Mouse (Mus musculus): ENCODE data around the gene Rabif. TPM values are rescaled to one million over a fixed set of nuclear protein-coding genes. Genes with fewer than 3 reads are reported as not detected.
"Not testable (repeated sequence)": the region's sequence is repeated elsewhere in the genome, so short reads cannot be mapped to it uniquely, and the experiment has no call there.

Rabif gene
- polyA plus RNA-seq (2012; fragmentation: generic; extraction: Trizol) = 13.4 TPM

DNA sequence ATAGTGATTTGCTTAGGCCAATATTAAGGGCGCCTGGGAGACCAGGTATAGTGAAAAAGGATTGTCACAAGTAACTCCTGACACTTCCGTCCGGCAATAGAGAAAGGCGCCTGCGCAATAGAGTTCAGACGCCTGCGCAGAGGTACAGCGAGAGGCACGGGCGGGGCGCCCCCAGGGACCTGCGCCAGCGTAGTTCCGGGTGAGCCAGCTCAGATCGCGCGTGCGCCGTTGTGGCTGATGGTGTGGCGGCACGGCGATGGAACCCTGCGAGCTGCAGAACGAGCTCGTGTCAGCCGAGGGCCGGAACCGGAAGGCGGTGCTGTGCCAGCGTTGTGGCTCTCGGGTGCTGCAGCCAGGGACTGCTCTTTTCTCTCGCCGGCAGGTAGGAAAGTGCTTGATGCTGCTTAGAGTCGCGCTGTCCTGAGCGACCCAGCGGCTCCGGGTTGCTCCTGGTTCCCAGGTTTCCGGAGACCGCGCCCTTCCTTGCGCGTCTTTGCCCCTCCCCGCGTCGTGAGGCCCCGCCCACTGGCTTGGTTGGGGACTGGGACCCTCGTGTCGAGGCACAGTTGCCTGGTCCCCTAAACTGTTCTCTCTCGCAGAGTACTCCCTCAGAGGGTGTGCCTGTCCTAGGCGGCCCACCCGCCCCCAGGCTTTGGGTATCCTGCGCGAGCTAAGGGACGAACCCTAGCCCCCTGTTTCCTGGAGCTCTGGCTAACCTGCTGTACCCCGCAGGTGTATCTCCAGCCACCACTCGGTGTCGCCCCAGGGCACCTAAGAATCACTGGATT is at the start of gene Rabif:
Gene Rabif (plus strand): TSS at position 221 of the 788 bp plus-strand sequence.
- Histone ChIP-seq H3K4me3 (peak within 1 kb of the TSS; percentile 72), H3K4me2 (ENCODE audit: low read depth) (peak within 1 kb of the TSS; percentile 95), H3K36me3 (ENCODE audit: control insufficient read depth, insufficient read depth) (peaks cover 10% of the 10 kb centered on the region), H3K79me2 (ENCODE audit: control insufficient read depth, insufficient read depth) (peaks cover 24% of the 10 kb centered on the region), H3K27me3 (ENCODE audit: control insufficient read depth, insufficient read depth, insufficient read length) (no peaks in the 10 kb centered on the region), H3ac (ENCODE audit: control insufficient read depth, insufficient read length) (peak within 1 kb of the TSS; percentile 40)
- TF ChIP-seq SRF (IDR thresholded peaks at IDR 0.05; ENCODE audit: control insufficient read depth, insufficient read length, low read depth) = peak; percentile 35
- TF ChIP-seq POLR2A (IDR thresholded peaks at IDR 0.05; ENCODE audit: insufficient read length, low read depth) = peak; percentile 100
- TF ChIP-seq POLR2AphosphoS2 (IDR thresholded peaks at IDR 0.05; ENCODE audit: insufficient read length, low read depth) = peak; percentile 98
- no peak for TF ChIP-seq E2F4 (IDR thresholded peaks at IDR 0.05; ENCODE audit: insufficient read depth)
- no peak for TF ChIP-seq MAX (IDR thresholded peaks at IDR 0.05; ENCODE audit: low read depth)
- no peak for TF ChIP-seq MYOG (IDR thresholded peaks at IDR 0.05; ENCODE audit: control insufficient read depth in 1 of 3, insufficient read depth in 1 of 3, insufficient read length in 2 of 3, low read depth in 2 of 3)
- no peak for TF ChIP-seq REST (IDR thresholded peaks at IDR 0.05; ENCODE audit: insufficient read depth, insufficient read length)
- no peak for TF ChIP-seq TCF3 (IDR thresholded peaks at IDR 0.05; ENCODE audit: insufficient read length, low read depth)
- TF ChIP-seq TCF12 (IDR thresholded peaks at IDR 0.05; ENCODE audit: insufficient read depth, poor library complexity, severe bottlenecking) = no peak

DNA sequence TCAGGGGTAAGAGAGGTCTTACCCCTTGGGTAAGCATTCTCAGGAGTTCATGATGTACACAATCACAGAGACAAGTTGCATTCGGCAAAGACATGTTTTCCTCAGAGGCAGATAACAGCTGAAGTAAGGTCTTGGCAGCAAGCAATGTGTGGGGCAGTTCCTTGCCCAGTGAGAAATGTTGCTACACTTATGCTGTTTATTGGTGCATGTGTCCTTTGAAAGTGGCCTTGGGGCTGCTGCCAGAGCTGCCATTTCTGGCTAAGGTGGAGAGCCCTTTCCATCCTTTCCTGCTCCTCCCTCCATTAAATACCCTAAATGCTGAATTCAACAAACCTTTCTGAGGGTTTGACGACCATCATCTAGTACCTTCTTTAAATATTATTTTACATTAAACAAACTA is 49.0 kb upstream of the Rabif start:
- no peaks in the 10 kb centered on the region for H3K36me3 ChIP-seq (ENCODE audit: control insufficient read depth, insufficient read depth)
- no peaks in the 10 kb centered on the region for H3K79me2 ChIP-seq (ENCODE audit: control insufficient read depth, insufficient read depth)
- no peak overlapping the region for H3ac ChIP-seq (ENCODE audit: control insufficient read depth, insufficient read length)
- no peak overlapping the region for H3K4me3 ChIP-seq
- no peak for TF ChIP-seq POLR2A (IDR thresholded peaks at IDR 0.05; ENCODE audit: insufficient read length, low read depth)
- no peak for TF ChIP-seq POLR2AphosphoS2 (IDR thresholded peaks at IDR 0.05; ENCODE audit: insufficient read length, low read depth)
- TF ChIP-seq USF1 (IDR thresholded peaks at IDR 0.05; ENCODE audit: low read depth) = no peak
- TF ChIP-seq MYOD1 (IDR thresholded peaks at IDR 0.05; ENCODE audit: control insufficient read depth in 1 of 3, insufficient read length in 2 of 3, low read depth in 2 of 3) = no peak
- no peak for TF ChIP-seq E2F4 (IDR thresholded peaks at IDR 0.05; ENCODE audit: insufficient read depth)
- TF ChIP-seq TCF12 (IDR thresholded peaks at IDR 0.05; ENCODE audit: insufficient read depth, poor library complexity, severe bottlenecking) = no peak
- no peak for TF ChIP-seq SRF (IDR thresholded peaks at IDR 0.05; ENCODE audit: control insufficient read depth, insufficient read length, low read depth)
- no peak for TF ChIP-seq MAX (IDR thresholded peaks at IDR 0.05; ENCODE audit: low read depth)
- TF ChIP-seq REST (IDR thresholded peaks at IDR 0.05; ENCODE audit: insufficient read depth, insufficient read length) = no peak
- no peak for TF ChIP-seq CEBPB (IDR thresholded peaks at IDR 0.05; ENCODE audit: insufficient read depth, poor library complexity, severe bottlenecking)
- no peaks in the 10 kb centered on the region for H3K27me3 ChIP-seq (ENCODE audit: control insufficient read depth, insufficient read depth, insufficient read length)
- H3K4me2 ChIP-seq (ENCODE audit: low read depth) = no peak overlapping the region

DNA sequence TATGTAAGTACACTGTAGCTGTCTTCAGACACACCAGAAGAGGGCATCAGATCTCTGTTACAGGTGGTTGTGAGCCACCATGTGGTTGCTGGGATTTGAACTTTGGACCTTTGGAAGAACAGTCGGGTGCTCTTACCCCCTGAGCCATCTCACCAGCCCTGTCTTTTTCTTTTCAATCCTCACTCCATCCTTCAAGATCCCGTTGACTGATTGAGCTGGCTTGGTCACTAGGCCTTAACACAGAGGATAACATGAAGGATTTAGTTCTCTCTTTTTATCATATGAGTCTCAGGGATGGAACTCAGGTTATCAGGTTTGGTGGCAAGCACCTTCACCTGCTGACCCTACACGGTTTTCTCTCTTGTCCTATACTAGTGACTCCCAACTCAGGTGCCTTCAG is 45.9 kb upstream of the Rabif start:
- H3K4me2 ChIP-seq (ENCODE audit: low read depth); H3K79me2 ChIP-seq (ENCODE audit: control insufficient read depth, insufficient read depth); H3K4me3 ChIP-seq; H3K36me3 ChIP-seq (ENCODE audit: control insufficient read depth, insufficient read depth); H3ac ChIP-seq (ENCODE audit: control insufficient read depth, insufficient read length); H3K27me3 ChIP-seq (ENCODE audit: control insufficient read depth, insufficient read depth, insufficient read length): not testable (repeated sequence)

- no peak overlapping the region for H3ac ChIP-seq (ENCODE audit: control insufficient read depth, insufficient read length)
- H3K4me2 ChIP-seq (ENCODE audit: low read depth) = no peak overlapping the region
- no peak for TF ChIP-seq CEBPB (IDR thresholded peaks at IDR 0.05; ENCODE audit: insufficient read depth, poor library complexity, severe bottlenecking)
- TF ChIP-seq E2F4 (IDR thresholded peaks at IDR 0.05; ENCODE audit: insufficient read depth) = no peak
- no peak for TF ChIP-seq MYOG (IDR thresholded peaks at IDR 0.05; ENCODE audit: control insufficient read depth in 1 of 3, insufficient read depth in 1 of 3, insufficient read length in 2 of 3, low read depth in 2 of 3)
- TF ChIP-seq TCF12 (IDR thresholded peaks at IDR 0.05; ENCODE audit: insufficient read depth, poor library complexity, severe bottlenecking) = no peak
- no peak for TF ChIP-seq TCF3 (IDR thresholded peaks at IDR 0.05; ENCODE audit: insufficient read length, low read depth)
- no peak for TF ChIP-seq POLR2A (IDR thresholded peaks at IDR 0.05; ENCODE audit: insufficient read length, low read depth)
- TF ChIP-seq USF1 (IDR thresholded peaks at IDR 0.05; ENCODE audit: low read depth) = no peak
- no peak for TF ChIP-seq MAX (IDR thresholded peaks at IDR 0.05; ENCODE audit: low read depth)
- no peak for TF ChIP-seq REST (IDR thresholded peaks at IDR 0.05; ENCODE audit: insufficient read depth, insufficient read length)
- no peak for TF ChIP-seq SRF (IDR thresholded peaks at IDR 0.05; ENCODE audit: control insufficient read depth, insufficient read length, low read depth)
- TF ChIP-seq POLR2AphosphoS2 (IDR thresholded peaks at IDR 0.05; ENCODE audit: insufficient read length, low read depth) = no peak
- no peak for TF ChIP-seq MYOD1 (IDR thresholded peaks at IDR 0.05; ENCODE audit: control insufficient read depth in 1 of 3, insufficient read length in 2 of 3, low read depth in 2 of 3)
- no peaks in the 10 kb centered on the region for H3K36me3 ChIP-seq (ENCODE audit: control insufficient read depth, insufficient read depth)
- H3K79me2 ChIP-seq (ENCODE audit: control insufficient read depth, insufficient read depth) = no peaks in the 10 kb centered on the region
- H3K4me3 ChIP-seq = no peak overlapping the region
- no peaks in the 10 kb centered on the region for H3K27me3 ChIP-seq (ENCODE audit: control insufficient read depth, insufficient read depth, insufficient read length)
Observed at GRCm38 (mm10) chr1:134450201-134450600, 44.2 kb upstream of the Rabif start.

GRCm38 (mm10) chr1:134450986-134451385 is 43.5 kb upstream of the Rabif start:
- no peaks in the 10 kb centered on the region for H3K36me3 ChIP-seq (ENCODE audit: control insufficient read depth, insufficient read depth)
- H3K79me2 ChIP-seq (ENCODE audit: control insufficient read depth, insufficient read depth) = peaks cover 4% of the 10 kb centered on the region
- no peak overlapping the region for H3K4me2 ChIP-seq (ENCODE audit: low read depth)
- H3ac ChIP-seq (ENCODE audit: control insufficient read depth, insufficient read length) = no peak overlapping the region
- H3K4me3 ChIP-seq = no peak overlapping the region
- TF ChIP-seq REST (IDR thresholded peaks at IDR 0.05; ENCODE audit: insufficient read depth, insufficient read length) (no peak), TCF3 (IDR thresholded peaks at IDR 0.05; ENCODE audit: insufficient read length, low read depth) (no peak), CEBPB (IDR thresholded peaks at IDR 0.05; ENCODE audit: insufficient read depth, poor library complexity, severe bottlenecking) (no peak), USF1 (IDR thresholded peaks at IDR 0.05; ENCODE audit: low read depth) (no peak), MYOD1 (IDR thresholded peaks at IDR 0.05; ENCODE audit: control insufficient read depth in 1 of 3, insufficient read length in 2 of 3, low read depth in 2 of 3) (no peak), SRF (IDR thresholded peaks at IDR 0.05; ENCODE audit: control insufficient read depth, insufficient read length, low read depth) (peak; percentile 59)
- no peaks in the 10 kb centered on the region for H3K27me3 ChIP-seq (ENCODE audit: control insufficient read depth, insufficient read depth, insufficient read length)
